Mouse (Mus musculus): ENCODE results near the gene Ap2a2.

The Ap2a2 gene

DNA sequence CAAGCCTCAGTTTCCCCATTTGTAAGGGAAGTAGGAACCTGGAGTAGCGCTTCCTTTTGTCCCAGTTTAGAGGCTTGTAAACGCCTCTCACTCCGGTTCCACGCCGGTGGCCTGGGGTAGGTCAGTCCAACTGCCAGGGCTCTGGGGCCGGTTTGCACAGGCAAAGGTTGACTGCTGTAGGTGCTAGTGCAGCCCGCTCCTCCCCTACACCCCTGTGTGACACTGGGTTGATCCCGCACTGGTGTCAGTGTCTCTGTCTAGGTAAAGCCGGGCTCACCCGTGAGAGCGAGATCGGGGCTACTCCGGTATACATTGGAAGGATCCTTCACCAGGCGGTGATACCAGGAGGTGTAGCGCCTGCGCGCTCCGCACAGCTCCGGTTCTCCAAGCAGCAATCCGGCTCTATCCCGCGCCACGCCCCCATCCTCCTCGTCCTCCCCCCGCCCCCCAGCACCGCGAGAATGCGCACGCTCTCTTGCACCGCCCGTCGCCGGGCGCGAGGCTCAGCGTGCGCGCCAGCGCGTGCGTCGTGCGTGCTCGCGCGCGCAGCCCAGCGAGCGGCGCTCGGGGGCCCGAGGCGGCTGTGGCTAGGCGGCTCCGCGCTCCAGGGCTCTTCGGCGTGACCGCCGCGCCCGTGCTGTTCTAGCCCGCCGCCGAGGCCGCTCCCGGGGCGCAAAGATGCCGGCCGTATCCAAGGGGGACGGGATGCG is at the start of gene Ap2a2:
Ap2a2 (plus strand) TSS at position 492 of the 710 bp plus-strand sequence.
- DNase-seq (ENCODE audit: low spot score in 2 of 2) = peak; percentile 83 to 87

- no peak for DNase-seq (ENCODE audit: low spot score in 2 of 2)
Observed at GRCm38 (mm10) chr7:141517638-141518037, 44.3 kb upstream of the Ap2a2 start.

GRCm38 (mm10) chr7:141518296-141518695 is 43.7 kb upstream of the Ap2a2 start:
- no peak for DNase-seq (ENCODE audit: low spot score in 2 of 2)

GRCm38 (mm10) chr7:141518926-141519325 is 43.0 kb upstream of the Ap2a2 start:
- no peak for DNase-seq (ENCODE audit: low spot score in 2 of 2)

GRCm38 (mm10) chr7:141519795-141520194 is 42.2 kb upstream of the Ap2a2 start:
- no peak for DNase-seq (ENCODE audit: low spot score in 2 of 2)

GRCm38 (mm10) chr7:141523007-141523406 is 39.0 kb upstream of the Ap2a2 start:
- DNase-seq (ENCODE audit: low spot score in 2 of 2) = no peak

GRCm38 (mm10) chr7:141524271-141524670 is 37.7 kb upstream of the Ap2a2 start:
- no peak for DNase-seq (ENCODE audit: low spot score in 2 of 2)

DNA sequence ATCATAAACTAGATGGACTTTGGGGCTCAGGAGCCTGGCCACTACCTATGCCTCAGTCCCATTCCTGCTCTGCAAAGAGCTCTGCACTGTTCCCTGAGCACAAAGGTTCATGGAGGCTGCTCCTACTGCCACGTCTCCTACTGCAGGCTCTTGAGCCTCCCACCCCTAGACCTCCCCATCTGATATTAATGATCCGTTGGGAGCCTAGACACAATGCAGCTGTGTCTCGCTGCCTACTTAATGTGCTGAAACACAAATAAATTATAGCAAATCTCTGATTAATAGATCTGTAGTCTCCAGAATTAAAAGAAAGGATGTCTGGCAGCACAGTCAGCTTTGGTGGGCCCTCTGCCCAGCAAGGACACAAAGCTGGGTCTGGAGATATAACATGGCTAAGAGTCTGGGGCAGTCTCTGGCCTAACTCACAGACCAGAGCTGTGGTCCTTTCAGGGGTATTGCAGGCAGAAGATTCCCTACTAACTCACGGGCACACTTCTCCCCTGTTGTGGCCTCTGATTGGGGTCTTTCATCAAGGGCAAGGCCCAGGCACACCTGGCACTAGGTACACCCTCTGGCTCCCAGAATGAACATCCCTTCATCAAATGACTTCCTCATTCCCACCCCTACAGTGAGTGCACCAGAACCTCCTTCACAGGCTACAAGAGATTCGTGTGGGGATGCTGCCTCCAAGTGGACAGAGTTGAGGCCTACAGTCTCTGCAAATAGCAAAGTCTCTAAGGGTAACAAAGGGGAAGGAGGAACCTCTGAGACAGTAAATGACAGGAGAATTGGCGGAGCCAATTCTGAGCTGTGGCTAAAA is 37.0 kb upstream of the Ap2a2 start:
- DNase-seq (ENCODE audit: low spot score in 2 of 2) = peak; percentile 31 to 47

DNA sequence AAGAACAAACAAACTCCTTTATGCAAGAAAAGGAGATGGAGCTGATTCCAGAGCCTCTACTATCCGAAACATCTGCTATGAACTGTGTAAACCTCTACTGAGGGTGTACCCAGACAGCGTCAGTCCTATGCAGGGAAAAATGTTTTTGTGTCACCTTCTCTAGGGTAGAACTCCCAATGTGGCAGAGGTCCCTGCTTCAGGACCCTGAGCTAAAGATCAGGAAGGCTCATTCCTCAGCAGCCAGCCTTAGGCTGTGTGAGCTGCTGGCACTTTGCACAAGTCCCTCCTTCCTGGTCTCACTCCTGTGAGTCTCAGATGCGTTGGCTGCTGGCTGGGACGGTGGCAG is 36.4 kb upstream of the Ap2a2 start:
- no peak for DNase-seq (ENCODE audit: low spot score in 2 of 2)

GRCm38 (mm10) chr7:141535570-141535969 is 26.4 kb upstream of the Ap2a2 start:
- no peak for DNase-seq (ENCODE audit: low spot score in 2 of 2)

DNA sequence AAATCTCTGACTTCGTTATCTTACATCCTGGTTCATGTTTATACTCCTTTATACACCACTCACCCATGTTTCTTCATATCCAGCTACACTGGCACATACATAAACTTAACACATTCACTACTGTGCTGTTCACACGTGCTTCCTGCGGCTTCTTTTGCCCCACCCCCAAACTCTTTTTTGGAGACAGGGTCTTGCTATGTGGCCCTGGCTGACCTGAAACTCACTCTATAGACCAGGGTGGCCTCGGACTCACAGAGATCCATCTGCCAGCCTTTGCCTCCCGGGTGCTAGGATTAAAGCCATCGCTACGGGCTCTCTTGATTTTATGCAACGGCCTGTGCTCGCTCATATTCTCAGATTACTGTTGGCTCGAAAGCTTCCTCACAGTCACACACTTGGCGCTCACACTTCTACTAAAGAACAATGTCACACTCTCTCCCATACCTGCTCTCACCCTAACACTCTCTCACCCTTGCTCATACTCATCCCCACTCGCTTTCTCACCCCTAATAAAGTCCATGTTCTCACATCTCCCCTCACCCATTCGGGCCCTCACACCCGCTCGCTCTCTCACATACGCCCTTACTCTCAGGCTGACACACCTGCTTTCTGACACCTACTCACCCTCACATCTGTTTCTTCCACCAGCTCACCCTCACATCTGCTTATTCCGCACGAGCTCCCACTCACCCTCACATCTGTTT is 23.0 kb upstream of the Ap2a2 start:
- no peak for DNase-seq (ENCODE audit: low spot score in 2 of 2)

DNA sequence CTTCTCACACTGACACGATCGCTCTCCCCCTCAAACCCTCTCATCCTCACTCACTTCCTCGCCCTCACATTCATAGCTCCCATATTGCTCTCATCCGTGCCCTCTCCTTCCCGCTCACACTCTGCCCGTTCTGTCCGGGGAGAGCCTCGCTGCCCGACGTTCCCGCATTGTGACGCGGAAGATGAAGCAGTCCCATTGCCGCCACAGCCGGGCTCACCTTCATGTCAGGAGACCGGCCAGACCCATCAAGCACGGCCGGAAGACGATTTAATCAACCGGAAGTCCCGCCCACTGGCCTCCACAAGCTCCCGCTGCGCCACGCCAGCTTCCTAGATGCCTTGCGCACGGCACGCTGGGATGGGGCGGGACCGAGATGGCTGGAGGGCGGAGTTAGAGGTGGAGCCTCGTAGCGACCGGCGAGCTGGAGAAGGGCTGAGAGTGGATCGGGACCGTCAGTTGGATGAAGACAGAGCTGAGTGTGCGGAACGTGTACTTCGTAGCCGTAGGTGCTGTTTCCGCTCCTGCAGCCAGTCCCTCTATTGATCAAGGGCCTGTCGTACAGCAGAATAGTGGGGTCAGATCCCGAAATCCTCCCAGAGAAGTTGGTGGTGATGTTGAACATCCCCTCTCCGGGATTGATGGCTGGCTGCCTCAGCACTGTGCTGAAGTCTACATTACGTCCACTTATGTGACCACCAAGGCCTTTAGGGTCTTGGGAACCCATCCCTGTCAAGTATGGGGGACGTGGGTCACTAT is 22.2 kb upstream of the Ap2a2 start, which contains the start of gene Chid1:
Chid1 (minus strand) TSS at position 302 of the 756 bp plus-strand sequence.
- peak; percentile 95 to 96 for DNase-seq (ENCODE audit: low spot score in 2 of 2)

DNA sequence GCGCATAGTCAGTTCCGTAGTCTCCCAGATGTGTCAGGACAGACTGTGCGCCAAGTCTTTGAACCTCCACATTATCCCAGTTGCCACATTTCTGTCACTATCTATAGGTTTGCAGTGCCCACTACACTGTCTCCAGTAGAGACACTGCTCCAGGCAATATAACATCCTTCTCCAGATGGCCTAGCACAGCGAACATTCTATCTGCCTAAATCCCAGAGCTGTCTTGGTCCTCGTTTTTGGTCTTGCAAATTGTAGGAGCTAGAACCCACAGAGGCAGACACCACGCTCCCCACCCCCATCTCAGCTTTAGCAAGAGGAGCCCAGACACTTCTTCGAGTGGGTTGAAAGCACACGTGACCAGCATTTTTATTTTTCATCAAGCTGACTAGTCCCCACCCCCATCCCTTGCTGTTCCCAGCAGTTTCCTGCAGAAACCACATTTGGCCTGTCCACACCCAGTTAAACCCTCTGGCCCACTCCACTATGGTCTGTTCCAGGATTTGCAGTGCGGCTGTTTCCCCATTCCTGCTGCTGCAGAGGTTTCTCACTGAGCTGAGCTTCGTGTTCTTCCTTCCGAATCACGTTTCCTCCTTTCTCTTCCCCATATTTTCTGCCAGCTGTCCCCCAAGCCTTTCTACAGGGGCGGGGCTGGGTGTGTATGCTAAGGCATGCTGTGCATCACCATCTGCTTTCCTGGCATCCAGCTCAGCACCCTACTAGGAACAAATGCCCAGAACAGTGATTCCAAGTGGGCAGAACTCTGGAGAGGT is 21.5 kb upstream of the Ap2a2 start:
- peak; percentile 74 to 86 for DNase-seq (ENCODE audit: low spot score in 2 of 2)

- DNase-seq (ENCODE audit: low spot score in 2 of 2) = no peak
Observed at GRCm38 (mm10) chr7:141541681-141542080, 20.3 kb upstream of the Ap2a2 start.

- DNase-seq (ENCODE audit: low spot score in 2 of 2) = no peak
Observed at GRCm38 (mm10) chr7:141542588-141542987, 19.4 kb upstream of the Ap2a2 start.

GRCm38 (mm10) chr7:141544654-141545053 is 17.3 kb upstream of the Ap2a2 start:
- no peak for DNase-seq (ENCODE audit: low spot score in 2 of 2)

- DNase-seq (ENCODE audit: low spot score in 2 of 2) = no peak
Observed at GRCm38 (mm10) chr7:141549432-141550061, 12.4 kb upstream of the Ap2a2 start.

- no peak for DNase-seq (ENCODE audit: low spot score in 2 of 2)
Observed at GRCm38 (mm10) chr7:141550464-141550863, 11.5 kb upstream of the Ap2a2 start.

DNA sequence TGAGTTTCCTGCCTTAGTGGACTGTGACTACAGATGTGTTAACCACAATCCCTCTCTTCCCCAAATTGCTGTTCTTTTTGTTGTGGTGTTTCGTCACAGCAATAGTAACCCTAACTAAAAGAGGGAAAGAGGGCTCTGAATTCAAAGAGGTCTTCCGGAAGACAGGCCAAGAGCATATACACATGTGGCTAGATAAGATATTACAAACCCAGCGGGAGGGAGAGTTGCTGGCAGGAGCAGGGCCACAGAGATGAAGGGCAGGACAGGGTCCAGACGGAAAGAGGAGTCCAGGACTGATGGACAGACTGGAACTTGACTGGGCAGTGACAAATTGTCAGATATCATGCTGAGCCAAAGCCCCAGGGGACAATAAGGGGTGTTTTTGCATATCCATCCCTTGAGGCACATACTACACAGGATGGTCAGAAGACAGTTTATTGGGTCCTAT is 3.6 kb upstream of the Ap2a2 start:
- no peak for DNase-seq (ENCODE audit: low spot score in 2 of 2)

DNA sequence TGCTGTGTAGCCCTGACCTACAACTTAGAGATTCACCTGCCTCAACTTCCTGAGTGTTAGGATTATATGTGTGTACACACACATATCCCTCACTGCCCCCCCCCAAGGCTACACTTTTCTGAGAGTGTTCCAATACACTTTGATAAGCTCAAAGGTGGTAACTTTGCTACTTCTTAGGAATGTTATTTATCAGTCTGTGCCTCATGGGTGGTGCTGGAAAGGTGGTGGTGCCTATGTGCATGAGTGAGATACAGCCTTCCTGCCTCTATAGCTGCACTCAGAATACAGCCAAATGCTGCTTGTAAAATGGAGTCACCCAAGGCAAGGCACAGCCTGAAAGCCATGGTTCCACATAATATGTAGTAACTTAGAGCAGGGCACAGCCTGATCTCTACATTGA is 3.0 kb upstream of the Ap2a2 start:
- no peak for DNase-seq (ENCODE audit: low spot score in 2 of 2)
